Mouse (Mus musculus): ENCODE results near the gene 1700067P10Rik. TPM values are rescaled to one million over a fixed set of nuclear protein-coding genes. Genes with fewer than 3 reads are reported as not detected.
A peak's percentile ranks its signal among the peaks of the same experiment; 100 is the strongest.

1700067P10Rik gene
- polyA plus RNA-seq, 1 experiment = 0.13 TPM

- peaks cover 2% of the 10 kb centered on the region; the same call in 1 of the 2 replicates for H3K27me3 ChIP-seq (ENCODE audit: control insufficient read depth, insufficient read depth, low read length)
- DNase-seq = no peak
- TF ChIP-seq POLR2A (IDR thresholded peaks at IDR 0.05; ENCODE audit: borderline replicate concordance, insufficient read depth, low read length) (no peak), CTCF (IDR thresholded peaks at IDR 0.05; ENCODE audit: borderline replicate concordance, insufficient read depth, low read depth, low read length) (no peak)
- no peak overlapping the region for H3K27ac ChIP-seq (ENCODE audit: insufficient read depth, low read length)
- H3K4me3 ChIP-seq (replicated peaks; ENCODE audit: insufficient read depth, low read depth, low read length) = no peak overlapping the region
- peaks cover 4% of the 10 kb centered on the region; the same call in 1 of the 2 replicates for H3K4me1 ChIP-seq (ENCODE audit: control insufficient read depth, insufficient read depth, low read length)
- WGBS = 3% methylated on average over 41 of the region's 43 CpGs
Observed at GRCm38 (mm10) chr17:48097743-48098527, 8.8 kb downstream of the 1700067P10Rik start.

- Histone ChIP-seq H3K4me1 (ENCODE audit: control insufficient read depth, insufficient read depth, low read length) (peaks cover 4% of the 10 kb centered on the region; the same call in 1 of the 2 replicates), H3K27ac (ENCODE audit: insufficient read depth, low read length) (no peak overlapping the region), H3K27me3 (ENCODE audit: control insufficient read depth, insufficient read depth, low read length) (peaks cover 2% of the 10 kb centered on the region; the same call in 1 of the 2 replicates), H3K4me3 (replicated peaks; ENCODE audit: insufficient read depth, low read depth, low read length) (no peak overlapping the region)
- TF ChIP-seq CTCF (IDR thresholded peaks at IDR 0.05; ENCODE audit: borderline replicate concordance, insufficient read depth, low read depth, low read length) (no peak), POLR2A (IDR thresholded peaks at IDR 0.05; ENCODE audit: borderline replicate concordance, insufficient read depth, low read length) (no peak)
- 2% methylated on average over 19 of the region's 19 CpGs for WGBS
- no peak for DNase-seq
Observed at GRCm38 (mm10) chr17:48098528-48098890, 9.4 kb downstream of the 1700067P10Rik start.

- H3K27me3 ChIP-seq (ENCODE audit: control insufficient read depth, insufficient read depth, low read length) = peaks cover 2% of the 10 kb centered on the region; the same call in 1 of the 2 replicates
- DNase-seq = no peak
- no peak overlapping the region for H3K27ac ChIP-seq (ENCODE audit: insufficient read depth, low read length)
- TF ChIP-seq CTCF (IDR thresholded peaks at IDR 0.05; ENCODE audit: borderline replicate concordance, insufficient read depth, low read depth, low read length) (no peak), POLR2A (IDR thresholded peaks at IDR 0.05; ENCODE audit: borderline replicate concordance, insufficient read depth, low read length) (no peak)
- H3K4me1 ChIP-seq (ENCODE audit: control insufficient read depth, insufficient read depth, low read length) = peaks cover 4% of the 10 kb centered on the region; the same call in 1 of the 2 replicates
- no peak overlapping the region for H3K4me3 ChIP-seq (replicated peaks; ENCODE audit: insufficient read depth, low read depth, low read length)
- 19% methylated on average over 11 of the region's 11 CpGs for WGBS
Observed at GRCm38 (mm10) chr17:48099312-48099711, 10.2 kb downstream of the 1700067P10Rik start.

- peaks cover 4% of the 10 kb centered on the region; the same call in 1 of the 2 replicates for H3K4me1 ChIP-seq (ENCODE audit: control insufficient read depth, insufficient read depth, low read length)
- H3K4me3 ChIP-seq (replicated peaks; ENCODE audit: insufficient read depth, low read depth, low read length) = peak overlapping the region; percentile 16
- peak; percentile 86 for TF ChIP-seq CTCF (IDR thresholded peaks at IDR 0.05; ENCODE audit: borderline replicate concordance, insufficient read depth, low read depth, low read length)
- TF ChIP-seq POLR2A (IDR thresholded peaks at IDR 0.05; ENCODE audit: borderline replicate concordance, insufficient read depth, low read length) = no peak
- H3K27me3 ChIP-seq (ENCODE audit: control insufficient read depth, insufficient read depth, low read length) = peaks cover 2% of the 10 kb centered on the region; the same call in 1 of the 2 replicates
- peak; percentile 75 to 81 for DNase-seq
- 18% methylated on average over 20 of the region's 21 CpGs for WGBS
- no peak overlapping the region for H3K27ac ChIP-seq (ENCODE audit: insufficient read depth, low read length)
Observed at GRCm38 (mm10) chr17:48100441-48101417, 11.6 kb downstream of the 1700067P10Rik start.

GRCm38 (mm10) chr17:48107333-48107732, 18.2 kb downstream of the 1700067P10Rik start:
- WGBS = 51% methylated on average over 4 of the region's 4 CpGs
- H3K27ac ChIP-seq (ENCODE audit: insufficient read depth, low read length) = no peak overlapping the region
- TF ChIP-seq CTCF (IDR thresholded peaks at IDR 0.05; ENCODE audit: borderline replicate concordance, insufficient read depth, low read depth, low read length) (no peak), POLR2A (IDR thresholded peaks at IDR 0.05; ENCODE audit: borderline replicate concordance, insufficient read depth, low read length) (no peak)

GRCm38 (mm10) chr17:48107862-48108261, 18.7 kb downstream of the 1700067P10Rik start:
- DNase-seq = no peak
- H3K4me3 ChIP-seq (replicated peaks; ENCODE audit: insufficient read depth, low read depth, low read length) = no peak overlapping the region
- no peak for TF ChIP-seq CTCF (IDR thresholded peaks at IDR 0.05; ENCODE audit: borderline replicate concordance, insufficient read depth, low read depth, low read length)
- TF ChIP-seq POLR2A (IDR thresholded peaks at IDR 0.05; ENCODE audit: borderline replicate concordance, insufficient read depth, low read length) = no peak
- no peaks in the 10 kb centered on the region for H3K27me3 ChIP-seq (ENCODE audit: control insufficient read depth, insufficient read depth, low read length)
- no peaks in the 10 kb centered on the region for H3K4me1 ChIP-seq (ENCODE audit: control insufficient read depth, insufficient read depth, low read length)
- WGBS = 30% methylated on average over 6 of the region's 6 CpGs
- H3K27ac ChIP-seq (ENCODE audit: insufficient read depth, low read length) = no peak overlapping the region

More at GRCm38 (mm10) chr17:48107333-48107732, 18.2 kb downstream of the 1700067P10Rik start:
- H3K4me3 ChIP-seq (replicated peaks; ENCODE audit: insufficient read depth, low read depth, low read length) = no peak overlapping the region
- no peaks in the 10 kb centered on the region for H3K27me3 ChIP-seq (ENCODE audit: control insufficient read depth, insufficient read depth, low read length)
- DNase-seq = no peak
- no peaks in the 10 kb centered on the region for H3K4me1 ChIP-seq (ENCODE audit: control insufficient read depth, insufficient read depth, low read length)

- TF ChIP-seq POLR2A (IDR thresholded peaks at IDR 0.05; ENCODE audit: borderline replicate concordance, insufficient read depth, low read length) (no peak), CTCF (IDR thresholded peaks at IDR 0.05; ENCODE audit: borderline replicate concordance, insufficient read depth, low read depth, low read length) (no peak)
- H3K4me1 ChIP-seq (ENCODE audit: control insufficient read depth, insufficient read depth, low read length) = no peaks in the 10 kb centered on the region
- DNase-seq = no peak
- WGBS = 79% methylated on average over 3 of the region's 3 CpGs
- H3K27ac ChIP-seq (ENCODE audit: insufficient read depth, low read length) = no peak overlapping the region
- H3K4me3 ChIP-seq (replicated peaks; ENCODE audit: insufficient read depth, low read depth, low read length) = no peak overlapping the region
- no peaks in the 10 kb centered on the region for H3K27me3 ChIP-seq (ENCODE audit: control insufficient read depth, insufficient read depth, low read length)
Observed at GRCm38 (mm10) chr17:48108520-48108919, 19.4 kb downstream of the 1700067P10Rik start.

All from cerebellum, adult 2 months (tissue).